Mouse (Mus musculus) cerebellum, adult 8-10 months (tissue): Measurements from ENCODE around the gene Bicd2.

ENCODE experiments used
- DNase-seq: peaks from one replicate; pipeline ENCODE4 v3.0.0; 2022

Bicd2 gene

DNA sequence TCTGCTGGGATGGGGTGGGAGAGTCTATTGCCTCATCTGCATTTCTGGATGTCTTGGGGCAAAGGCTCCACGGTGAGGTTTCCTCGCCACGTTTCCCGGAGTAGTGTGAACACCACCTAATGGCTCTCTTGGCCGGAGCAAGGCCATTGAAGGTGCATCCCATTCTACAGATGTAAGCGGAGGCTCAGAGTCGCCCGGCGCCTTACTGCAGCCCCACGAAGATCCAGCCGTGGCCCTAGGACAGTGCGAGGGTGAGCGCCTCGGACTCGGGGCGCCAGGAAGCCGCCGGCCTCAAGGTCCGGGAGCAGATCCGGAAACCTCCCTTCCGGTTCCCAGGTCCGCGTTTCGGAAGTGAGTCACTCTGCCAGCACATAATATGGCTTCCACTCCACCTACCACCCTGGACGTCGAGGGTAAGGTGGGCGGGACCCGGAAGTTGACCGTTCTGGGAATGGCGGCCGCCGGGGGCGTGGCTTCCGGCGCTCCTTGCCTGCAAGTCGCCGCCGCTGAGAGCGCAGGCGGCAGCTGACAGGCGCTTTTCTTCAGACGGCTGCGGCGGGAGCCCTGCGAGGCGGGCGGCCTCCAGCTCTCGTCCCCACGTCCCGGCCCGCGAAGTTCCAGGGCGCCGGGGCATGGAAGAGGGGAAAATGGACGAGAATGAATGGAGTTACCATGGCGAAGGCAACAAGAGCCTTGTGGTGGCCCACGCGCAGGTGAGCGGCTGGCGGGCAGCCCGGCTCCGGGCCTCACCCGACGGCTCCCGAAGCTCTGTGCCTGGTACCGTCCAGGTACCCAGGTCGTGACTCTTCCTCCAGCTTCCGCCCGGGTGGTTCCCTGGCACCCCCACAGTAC is 79.6 kb downstream of the Bicd2 start, which contains the start of gene Ippk:
Ippk (plus strand) TSS at position 496 of the 852 bp plus-strand sequence.
- peak; percentile 97 for DNase-seq

DNA sequence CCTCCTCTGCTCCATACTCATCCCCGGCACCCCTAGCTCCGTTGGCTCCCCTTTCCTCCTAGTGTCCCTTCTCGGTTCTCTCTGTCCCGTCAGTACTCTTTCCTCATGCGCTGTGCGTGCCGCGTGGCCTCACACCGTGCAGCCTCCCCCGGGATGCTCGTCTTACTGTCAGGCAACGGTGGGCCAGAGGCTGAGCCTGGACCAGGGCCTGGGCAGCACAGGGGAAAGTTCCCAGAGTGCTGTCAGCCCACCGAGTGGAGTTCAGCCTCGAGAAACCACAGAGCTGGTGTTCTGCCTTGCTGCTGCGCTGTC is 80.2 kb downstream of the Bicd2 start:
- DNase-seq, result no peak

DNA sequence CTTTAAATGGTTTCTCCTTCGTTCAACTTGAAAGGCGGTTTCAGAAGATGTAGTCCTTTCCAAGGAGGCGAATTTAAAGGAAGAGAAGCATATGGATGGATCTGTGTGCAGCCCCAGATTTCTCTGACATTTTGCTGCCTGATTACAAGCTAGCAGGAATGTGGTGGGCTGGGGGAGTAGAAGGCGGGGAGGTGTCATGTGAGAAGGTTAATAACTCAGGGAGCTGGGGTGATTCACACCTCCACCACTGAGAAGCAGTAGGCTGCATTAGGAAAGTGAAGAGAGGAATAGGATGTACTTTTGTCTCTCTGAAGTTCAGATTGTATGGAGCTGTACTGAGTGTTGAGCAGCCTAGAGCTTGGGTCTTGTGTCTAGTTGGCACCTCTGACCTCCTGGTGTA is 80.6 kb downstream of the Bicd2 start:
- no peak for DNase-seq

- no peak for DNase-seq
Measured at GRCm38 (mm10) chr13:49426736-49427135, 85.4 kb downstream of the Bicd2 start.

DNA sequence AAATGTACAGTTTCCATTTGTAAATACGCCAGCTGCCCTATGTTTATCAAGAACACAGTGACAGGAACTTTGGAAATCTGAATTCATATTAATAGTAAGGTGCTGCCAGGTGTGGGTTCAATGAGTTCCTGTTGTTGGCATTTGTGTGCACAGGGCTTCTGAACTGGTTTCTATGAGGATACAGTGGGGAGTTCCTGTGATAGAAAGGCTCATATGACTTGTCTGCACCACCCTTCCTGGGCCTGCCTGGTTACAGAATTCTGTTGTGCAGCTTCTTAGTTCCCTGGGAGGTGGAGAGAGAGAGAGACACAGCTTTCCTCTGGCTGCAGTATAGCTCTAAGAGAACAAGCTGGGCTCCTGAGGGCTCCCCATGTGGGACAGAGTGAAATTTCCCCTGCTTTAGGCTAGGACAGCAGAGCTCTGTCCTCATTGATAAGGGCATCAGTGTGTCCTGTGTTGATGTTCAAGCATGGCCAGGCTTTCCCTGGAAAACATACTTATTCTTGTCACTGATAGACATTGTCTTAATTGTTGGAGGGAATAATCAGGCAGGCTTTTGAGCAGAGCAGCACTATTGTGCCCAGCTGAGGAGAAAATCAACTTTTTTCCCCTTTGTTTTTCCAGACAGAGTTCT is 86.8 kb downstream of the Bicd2 start:
- DNase-seq, result no peak

GRCm38 (mm10) chr13:49430529-49430928 is 89.1 kb downstream of the Bicd2 start:
- no peak for DNase-seq

GRCm38 (mm10) chr13:49433268-49434029 is 92.1 kb downstream of the Bicd2 start:
- no peak for DNase-seq

- DNase-seq, result no peak
Measured at GRCm38 (mm10) chr13:49435745-49436144, 94.4 kb downstream of the Bicd2 start.

DNA sequence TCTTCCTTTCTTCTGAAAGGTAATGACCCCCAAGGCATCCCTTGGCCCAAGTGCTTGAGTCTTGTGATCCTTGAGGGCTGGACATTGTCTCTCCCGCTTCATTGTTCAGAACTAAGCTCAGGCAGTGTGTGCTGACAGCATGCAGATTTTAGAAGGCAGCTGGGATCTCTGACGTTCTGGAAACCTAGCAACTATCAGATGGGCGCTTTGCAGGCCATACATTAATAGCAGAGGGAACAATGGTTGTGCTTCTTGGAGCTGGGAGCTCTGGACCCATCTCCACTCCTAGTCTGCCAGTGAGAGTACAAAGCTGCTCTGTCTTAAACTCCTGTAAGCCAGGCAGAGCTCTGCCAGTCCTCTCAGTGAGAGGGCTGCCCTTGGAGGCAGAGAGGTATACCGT is 94.8 kb downstream of the Bicd2 start:
- DNase-seq, result no peak
